Mouse (Mus musculus) liver, embryonic 11.5 days (tissue): Measurements from ENCODE around the gene Pkig. TPM values are rescaled to one million over a fixed set of nuclear protein-coding genes. Genes with fewer than 3 reads are reported as not detected.

Source experiments
- ATAC-seq: fragments of 200-750 bp; cut with Nextera tagmentation; replicated peaks from 2 replicates; pipeline ENCODE4 v1.8.0; 2017; ENCODE audit warnings: moderate number of reproducible peaks, mild to moderate bottlenecking, moderate TSS enrichment, moderate library complexity; ENCODE audit not compliant: low FRiP score
- DNase-seq: peaks from one replicate; pipeline ENCODE4 v3.0.0-alpha.2; 2017; ENCODE audit warnings: low spot score
- H3K27ac ChIP-seq: fragments of 300-500 bp; sonication (generic); 2 replicates; pipeline ENCODE4 v1.5.1; 2014; ENCODE audit warnings: mild to moderate bottlenecking, low read depth, low read length, control low read depth
- H3K27me3 ChIP-seq: fragments of 300-500 bp; sonication (generic); replicated peaks from 2 replicates; pipeline ENCODE4 v1.6.1; 2014; ENCODE audit warnings: low read length, mixed read lengths; ENCODE audit not compliant: control insufficient read depth, insufficient read depth
- H3K36me3 ChIP-seq: fragments of 300-500 bp; sonication (generic); 2 replicates; pipeline ENCODE4 v1.6.1; 2014; ENCODE audit warnings: mild to moderate bottlenecking, low read length, moderate library complexity, mixed read lengths; ENCODE audit not compliant: control insufficient read depth, insufficient read depth
- H3K4me1 ChIP-seq: fragments of 300-500 bp; sonication (generic); replicated peaks from 2 replicates; pipeline ENCODE4 v1.6.1; 2014; ENCODE audit warnings: low read length, mixed read lengths; ENCODE audit not compliant: control insufficient read depth, insufficient read depth
- H3K4me2 ChIP-seq: fragments of 300-500 bp; sonication (generic); 2 replicates; pipeline ENCODE4 v1.6.1; 2014; ENCODE audit warnings: mild to moderate bottlenecking, control low read depth, moderate library complexity
- H3K4me3 ChIP-seq: fragments of 300-500 bp; sonication (generic); 2 replicates; pipeline ENCODE4 v1.5.1; 2014; ENCODE audit warnings: low read depth, low read length, control low read depth
- H3K9ac ChIP-seq: fragments of 300-500 bp; sonication (generic); 2 replicates; pipeline ENCODE4 v1.6.1; 2014; ENCODE audit warnings: low read depth, low read length, control low read depth
- H3K9me3 ChIP-seq: fragments of 300-500 bp; sonication (generic); 2 replicates; pipeline ENCODE4 v1.6.1; 2016; ENCODE audit warnings: low read length, inconsistent platforms, mixed read lengths; ENCODE audit not compliant: control insufficient read depth
- WGBS: fragments of 180-500 bp; shearing (Covaris S2); extraction: QIAGEN DNeasy Blood & Tissue Kit; methylation state at CpG from one replicate; pipeline ENCODE4 v1.1.7; 2014; 5-methylcytosine and 5-hydroxymethylcytosine counted together
- polyA plus RNA-seq: library from polyadenylated mRNA; unstranded; fragments of >200 nt; fragmentation: Nextera tagmentation; extraction: Ambion mirVana; gene quantifications from 2 replicates; pipeline ENCODE4 v1.2.1, GENCODE M21; 2014

The Pkig gene
- polyA plus RNA-seq, 1 experiment from 2014 or later, result 186 TPM

DNA sequence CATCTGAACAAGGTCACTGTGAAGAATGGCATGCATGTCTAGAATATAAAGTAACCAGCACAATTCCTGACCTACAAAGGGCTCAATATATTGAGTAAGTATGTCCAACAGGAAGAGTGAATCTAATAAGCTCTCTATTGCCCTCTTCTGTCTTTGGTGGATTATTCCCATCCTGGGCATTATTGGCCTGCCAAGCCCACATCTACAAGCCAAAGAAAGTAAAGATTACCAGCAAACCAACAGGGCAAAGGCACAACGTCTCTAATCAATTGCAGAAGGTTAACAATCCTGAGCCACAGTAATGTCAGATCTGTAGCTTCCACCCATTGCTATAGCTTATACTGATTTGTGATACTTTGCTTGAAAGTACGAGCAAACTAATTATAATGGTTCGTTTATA is 17.7 kb upstream of the Pkig start:
- Histone ChIP-seq H3K9me3 (no peaks in the 10 kb centered on the region), H3K27ac (peak overlapping the region; percentile 98; the same call in 1 of the 2 replicates), H3K27me3 (no peaks in the 10 kb centered on the region), H3K4me3 (no peak overlapping the region), H3K4me1 (peaks cover 55% of the 10 kb centered on the region), H3K36me3 (peaks cover 23% of the 10 kb centered on the region), H3K4me2 (peak overlapping the region; percentile 79), H3K9ac (no peak overlapping the region)
- no peak for DNase-seq
- WGBS, result 66% methylated on average over 3 of the region's 3 CpGs
- ATAC-seq, result no peak

DNA sequence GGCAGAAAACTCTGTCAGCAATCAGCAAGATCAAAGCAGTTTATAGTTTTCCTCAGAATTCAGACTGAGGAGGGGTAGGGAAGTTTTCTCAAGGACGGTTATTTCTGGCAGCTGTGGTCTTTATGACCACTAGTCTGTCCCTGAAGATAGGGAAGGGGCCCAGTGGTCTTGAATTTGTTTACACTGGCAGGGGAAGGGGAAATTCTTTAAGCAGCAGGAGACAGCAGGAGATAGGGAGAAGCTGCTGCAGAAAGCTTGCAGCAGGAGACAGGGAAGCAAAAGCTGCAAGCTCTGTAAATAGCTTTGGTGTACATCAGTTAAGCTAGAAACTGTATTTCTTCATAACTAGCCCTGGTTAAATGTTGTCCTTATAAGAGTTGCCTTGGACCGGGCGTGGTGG is 16.5 kb upstream of the Pkig start:
- ATAC-seq (no peak), DNase-seq (no peak)
- peaks cover 16% of the 10 kb centered on the region; the same call in 1 of the 2 replicates for H3K36me3 ChIP-seq
- peaks cover 62% of the 10 kb centered on the region for H3K4me1 ChIP-seq
- H3K9me3 ChIP-seq, result no peaks in the 10 kb centered on the region
- no peaks in the 10 kb centered on the region for H3K27me3 ChIP-seq
- H3K4me2 ChIP-seq, result peak overlapping the region; percentile 79
- H3K9ac ChIP-seq, result peak overlapping the region; percentile 59
- peak overlapping the region; percentile 98 for H3K27ac ChIP-seq
- 29% methylated on average over 3 of the region's 3 CpGs for WGBS
- peak overlapping the region; percentile 37 for H3K4me3 ChIP-seq

DNA sequence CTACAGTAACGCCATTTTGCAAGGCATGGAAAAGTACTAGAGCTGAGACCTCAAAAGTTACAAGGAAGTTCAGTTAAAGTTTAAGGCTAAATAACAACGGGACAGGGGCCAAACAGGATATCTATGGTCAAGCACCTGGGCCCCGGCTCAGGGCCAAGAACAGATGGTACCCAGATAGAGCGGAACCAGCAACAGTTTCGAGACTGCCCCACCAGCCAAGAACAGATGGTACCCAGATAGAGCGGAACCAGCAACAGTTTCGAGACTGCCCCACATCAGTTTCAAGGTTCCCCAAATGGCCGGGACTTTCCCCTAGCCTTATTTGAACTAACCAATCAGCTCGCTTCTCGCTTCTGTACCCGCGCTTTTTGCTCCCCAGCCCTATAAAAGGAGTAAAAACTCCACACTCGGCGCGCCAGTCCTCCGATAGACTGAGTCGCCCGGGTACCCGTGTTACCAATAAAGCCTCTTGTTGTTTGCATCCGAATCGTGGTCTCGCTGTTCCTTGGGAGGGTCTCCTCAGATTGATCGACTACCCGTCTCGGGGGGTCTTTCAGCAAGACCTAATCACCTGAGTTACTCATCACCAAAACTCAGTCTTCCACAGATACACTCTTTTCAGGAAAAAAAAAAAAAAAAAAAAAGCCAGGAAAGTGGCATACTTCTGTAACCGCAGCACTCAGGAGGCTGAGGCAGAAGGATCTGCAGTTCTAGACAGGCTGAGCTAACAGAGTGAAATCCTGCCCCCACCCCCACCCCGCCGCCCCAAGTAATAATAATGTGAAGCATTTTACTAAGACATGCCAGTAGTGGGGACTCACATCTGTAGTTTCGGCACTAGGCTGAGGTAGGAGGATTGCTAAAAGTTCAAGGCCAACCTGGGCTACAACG is 15.3 kb upstream of the Pkig start:
- H3K27me3 ChIP-seq, result no peaks in the 10 kb centered on the region
- DNase-seq (peak; percentile 72), ATAC-seq (peak; percentile 77)
- peaks cover 53% of the 10 kb centered on the region for H3K4me1 ChIP-seq
- peak overlapping the region; percentile 79 for H3K4me2 ChIP-seq
- H3K36me3 ChIP-seq, result peaks cover 11% of the 10 kb centered on the region; the same call in 1 of the 2 replicates
- peak overlapping the region; percentile 75 for H3K4me3 ChIP-seq
- H3K9ac ChIP-seq, result peak overlapping the region; percentile 82
- H3K9me3 ChIP-seq, result no peaks in the 10 kb centered on the region
- peak overlapping the region; percentile 98 for H3K27ac ChIP-seq
- WGBS, result 46% methylated on average over 30 of the region's 30 CpGs

DNA sequence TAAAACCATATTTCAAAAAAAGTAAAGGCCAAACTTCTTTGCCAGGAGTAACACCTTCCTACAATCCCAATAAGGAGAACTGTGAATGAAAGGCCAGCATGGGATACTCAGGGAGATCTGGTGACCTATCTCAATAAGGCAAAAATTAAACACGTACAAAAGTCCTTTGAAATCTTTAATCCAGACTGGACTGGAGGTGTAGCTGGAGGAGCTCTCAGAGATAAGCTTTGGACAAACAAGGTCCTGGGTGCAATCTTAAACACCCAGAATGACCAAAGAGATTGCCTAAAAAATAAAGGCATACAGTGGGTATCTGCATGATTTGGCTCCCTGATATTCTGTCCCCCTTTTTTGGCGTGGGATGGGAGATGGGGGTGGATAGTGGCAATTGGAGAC is 14.6 kb upstream of the Pkig start:
- Histone ChIP-seq H3K9me3 (no peaks in the 10 kb centered on the region), H3K9ac (peak overlapping the region; percentile 82), H3K4me1 (peaks cover 47% of the 10 kb centered on the region), H3K27me3 (no peaks in the 10 kb centered on the region), H3K4me2 (peak overlapping the region; percentile 79), H3K4me3 (peak overlapping the region; percentile 75), H3K36me3 (peaks cover 11% of the 10 kb centered on the region; the same call in 1 of the 2 replicates), H3K27ac (peak overlapping the region; percentile 98)
- 34% methylated on average over 2 of the region's 2 CpGs for WGBS
- ATAC-seq (no peak), DNase-seq (no peak)

DNA sequence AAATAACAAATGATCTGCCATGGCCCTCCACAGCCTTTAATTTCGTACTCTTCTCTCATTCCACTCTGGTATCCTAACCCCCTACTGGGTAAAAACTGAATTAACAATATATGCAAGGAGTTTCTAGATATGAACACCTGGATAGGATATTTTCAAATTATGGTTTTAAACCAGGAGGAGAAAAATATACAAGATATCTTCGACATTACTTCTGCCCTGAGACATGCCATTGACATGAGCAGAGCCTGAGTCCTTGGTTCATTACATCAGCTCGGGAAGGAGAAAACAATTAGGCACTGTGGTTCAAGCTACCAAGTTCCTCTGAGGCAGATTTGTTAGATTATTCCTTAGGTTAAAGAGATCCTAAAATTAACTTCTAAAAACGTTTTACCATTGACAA is 14.1 kb upstream of the Pkig start:
- ATAC-seq, result no peak
- H3K9me3 ChIP-seq, result no peaks in the 10 kb centered on the region
- no peak for DNase-seq
- H3K4me2 ChIP-seq, result peak overlapping the region; percentile 79
- peak overlapping the region; percentile 98 for H3K27ac ChIP-seq
- H3K4me3 ChIP-seq, result peak overlapping the region; percentile 75
- WGBS, result 7% methylated on average over 4 of the region's 4 CpGs
- H3K27me3 ChIP-seq, result no peaks in the 10 kb centered on the region
- H3K36me3 ChIP-seq, result peaks cover 11% of the 10 kb centered on the region; the same call in 1 of the 2 replicates
- H3K9ac ChIP-seq, result peak overlapping the region; percentile 82
- peaks cover 44% of the 10 kb centered on the region for H3K4me1 ChIP-seq

DNA sequence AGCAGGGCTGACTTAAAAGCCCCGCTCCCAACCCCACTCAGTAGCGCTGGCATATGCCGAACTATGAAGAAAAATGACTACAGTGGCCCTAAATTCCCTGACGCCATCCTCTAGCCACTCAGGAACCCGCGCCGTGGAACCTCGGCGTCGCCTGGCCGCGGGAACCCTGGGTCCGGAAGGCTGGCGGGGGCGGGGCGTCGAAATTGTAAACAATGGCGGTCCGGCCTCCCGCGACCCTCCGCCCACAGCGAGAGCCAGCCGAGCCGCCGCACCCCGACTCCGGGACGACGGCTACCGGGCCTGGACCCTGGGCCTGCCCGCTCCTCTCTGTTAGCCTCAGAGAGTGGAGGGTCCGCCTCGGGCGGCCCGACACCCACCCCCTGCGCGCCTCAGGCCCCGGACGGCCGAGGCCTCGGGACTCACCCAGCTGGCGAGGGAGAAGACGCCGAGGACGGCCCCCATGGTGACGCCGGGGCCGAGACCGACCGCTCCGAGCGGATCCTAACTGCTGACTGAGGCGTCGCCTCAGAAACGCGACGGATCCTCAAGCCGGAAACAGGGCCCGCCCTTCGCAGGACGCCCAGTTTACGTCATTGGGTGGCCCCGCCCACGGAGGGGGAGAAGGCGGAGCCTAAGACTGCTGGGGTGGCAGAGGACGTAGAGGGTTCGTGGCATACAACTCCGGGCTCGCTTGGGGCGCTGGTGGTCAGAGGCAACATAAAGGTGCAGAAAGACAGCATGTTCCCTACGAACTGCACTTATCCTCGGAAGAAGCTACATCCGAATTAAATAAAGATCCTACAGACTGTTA is 13.4 kb upstream of the Pkig start, which contains the start of gene Serinc3:
Serinc3 (minus strand) TSS at position 557 of the 811 bp plus-strand sequence.
- ATAC-seq (peak; percentile 90), DNase-seq (peak; percentile 100)

DNA sequence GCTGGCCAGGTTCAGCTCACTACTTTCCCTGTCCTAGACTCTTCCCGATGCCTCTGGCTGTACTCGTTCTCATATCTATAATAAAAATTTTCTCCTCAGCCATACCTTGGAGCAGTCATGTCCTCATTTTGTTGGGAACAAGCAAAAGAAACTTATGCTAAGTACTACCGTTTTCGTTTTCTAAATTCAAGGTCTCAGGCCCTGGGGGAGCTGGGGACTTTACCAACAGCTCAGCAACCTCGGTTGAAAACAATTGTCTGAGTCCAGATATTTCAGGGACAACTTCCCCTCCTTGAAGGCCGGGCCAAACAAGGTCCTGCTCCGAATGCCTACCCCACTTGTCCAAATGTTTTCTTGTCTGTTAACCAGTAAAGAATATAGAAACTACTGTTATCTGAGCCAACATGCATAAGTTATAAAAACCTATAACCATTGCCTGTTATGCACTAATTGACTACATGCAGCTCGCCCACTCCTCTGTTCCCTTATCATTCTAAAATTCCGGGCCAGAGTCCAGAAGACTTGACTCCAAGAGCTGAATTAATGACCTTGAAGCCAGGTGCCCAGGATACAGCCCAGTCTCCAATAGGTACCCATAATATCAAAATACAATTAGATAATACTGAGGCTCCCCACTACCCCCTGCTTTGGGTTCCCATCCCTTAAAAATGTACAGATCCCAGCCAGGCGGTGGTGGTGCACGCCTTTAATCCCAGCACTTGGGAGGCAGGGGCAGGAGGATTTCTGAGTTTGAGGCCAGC is 12.3 kb upstream of the Pkig start:
- DNase-seq (no peak), ATAC-seq (no peak)
- Histone ChIP-seq H3K4me2 (peak overlapping the region; percentile 79), H3K36me3 (peaks cover 6% of the 10 kb centered on the region; the same call in 1 of the 2 replicates), H3K27ac (peak overlapping the region; percentile 98), H3K4me3 (peak overlapping the region; percentile 75), H3K27me3 (no peaks in the 10 kb centered on the region), H3K9ac (peak overlapping the region; percentile 82), H3K9me3 (peaks cover 4% of the 10 kb centered on the region; the same call in 1 of the 2 replicates), H3K4me1 (peaks cover 26% of the 10 kb centered on the region)
- WGBS, result 59% methylated on average over 11 of the region's 11 CpGs

More for the DNA sequence above, 13.4 kb upstream of the Pkig start, which contains the start of gene Serinc3:
- Histone ChIP-seq H3K4me2 (peak within 1 kb of the TSS; percentile 79), H3K9ac (peak within 1 kb of the TSS; percentile 82), H3K27ac (peak within 1 kb of the TSS; percentile 98), H3K36me3 (peaks cover 11% of the 10 kb centered on the region; the same call in 1 of the 2 replicates), H3K9me3 (no peaks in the 10 kb centered on the region), H3K27me3 (no peaks in the 10 kb centered on the region), H3K4me1 (peaks cover 37% of the 10 kb centered on the region), H3K4me3 (peak within 1 kb of the TSS; percentile 75)
- under 1% methylated on average over 73 of the region's 74 CpGs for WGBS
